15 mouse cellular contexts compared by ENCODE assay signal in the genomic region with DNA sequence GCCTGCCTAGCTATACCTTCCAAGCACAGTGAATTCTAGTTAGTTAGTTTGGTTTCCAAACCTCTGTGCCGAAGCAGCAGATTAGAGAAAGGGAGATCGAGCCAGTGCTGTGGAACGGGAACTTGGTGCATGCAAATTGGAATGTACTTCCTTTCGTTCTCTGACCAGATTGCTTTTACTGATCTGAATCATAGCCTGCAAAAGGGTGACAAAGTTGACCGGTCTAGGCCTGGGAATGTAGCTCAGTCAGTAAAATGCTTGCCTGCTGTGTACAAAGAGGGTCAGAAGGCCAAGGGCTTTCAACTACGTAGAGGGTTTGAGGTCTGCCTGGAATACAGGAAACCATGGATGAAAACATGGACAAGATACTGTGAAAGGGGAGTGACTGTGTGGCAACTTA. TPM values are rescaled to one million over a fixed set of nuclear protein-coding genes. Genes with fewer than 3 reads are reported as not detected.
DNase-seq lines count a peak whose midpoint lies in the region; ATAC-seq and TF ChIP-seq lines count a peak whose summit lies in the region.
"Had no signal": no experiment of that assay in that cellular context is flagged by ENCODE, and none has a peak within 500 bp of the region (broad histone marks: within the 10 kb centered on the region; RNA-seq: fewer than 3 reads in every experiment).

No protein-coding gene starts in this region.

- no peak for ATAC-seq in kidney, embryonic 14.5 days (ENCODE audit: low FRiP score, low TSS enrichment)
- peak; percentile 40; the same call in 1 of the 2 replicates for ATAC-seq in liver, postnatal 0 days

- 17% methylated on average over 6 of the region's 6 CpGs for WGBS in kidney, adult 2 months
- 59% methylated on average over 6 of the region's 6 CpGs for WGBS in kidney, embryonic 14.5 days
- WGBS in liver, postnatal 0 days (ENCODE audit: insufficient replicate concordance), result 17% methylated on average over 6 of the region's 6 CpGs

- peak overlapping the region; percentile 10; the same call in 1 of the 2 replicates for H3K27ac ChIP-seq in kidney, adult 2 months (ENCODE audit: insufficient read depth, low read depth, low read length)
- no peak overlapping the region for H3K27ac ChIP-seq in kidney, embryonic 14.5 days (ENCODE audit: low read depth, low read length)
- H3K27ac ChIP-seq in liver, postnatal 0 days (ENCODE audit: low read depth), result peak overlapping the region; percentile 34; the same call in 1 of the 2 replicates
- H3K27ac ChIP-seq: embryonic facial prominence, embryonic 12.5 days; heart, embryonic 10.5 days; midbrain, embryonic 10.5 days had no signal

- no peak overlapping the region for H3K4me2 ChIP-seq in kidney, embryonic 14.5 days (replicated peaks; ENCODE audit: low read depth, low read length)
- H3K4me2 ChIP-seq in liver, postnatal 0 days (ENCODE audit: low read depth, low read length), result peak overlapping the region; percentile 1; the same call in 1 of the 2 replicates
- H3K4me2 ChIP-seq: embryonic facial prominence, embryonic 12.5 days had no signal

- DNase-seq in kidney, adult 2 months, result peak; percentile 31
- peak; percentile 40 for DNase-seq in urinary bladder, postnatal 14 days (ENCODE audit: low spot score)
- DNase-seq in urinary bladder, postnatal 10 days (ENCODE audit: low spot score), result no peak
- DNase-seq in liver, postnatal 0 days, result no peak
- DNase-seq in yolk sac, embryonic 10.5 days (ENCODE audit: low spot score), result peak; percentile 61
- no peak for DNase-seq in heart, postnatal 4 days
- DNase-seq in left cerebral cortex, adult 9 months (ENCODE audit: low spot score in 2 of 2), result no peak
- DNase-seq: cerebellum, adult 11-12 months; gastrocnemius, postnatal 10 days; heart, postnatal 14 days; retina, postnatal 1 day had no signal

- no peak for TF ChIP-seq EP300 in liver, postnatal 0 days (IDR thresholded peaks at IDR 0.05; ENCODE audit: low read depth)

- peaks cover 17% of the 10 kb centered on the region for H3K4me1 ChIP-seq in kidney, adult 2 months (ENCODE audit: control insufficient read depth, insufficient read depth, low read length)
- peaks cover 15% of the 10 kb centered on the region for H3K4me1 ChIP-seq in kidney, embryonic 14.5 days (ENCODE audit: control insufficient read depth, insufficient read depth, low read length)
- peaks cover 6% of the 10 kb centered on the region; the same call in 1 of the 2 replicates for H3K4me1 ChIP-seq in liver, postnatal 0 days (ENCODE audit: insufficient read depth)
- H3K4me1 ChIP-seq: embryonic facial prominence, embryonic 12.5 days; heart, embryonic 10.5 days had no signal

- H3K9ac ChIP-seq in kidney, embryonic 14.5 days (ENCODE audit: low read depth, low read length), result no peak overlapping the region
- no peak overlapping the region for H3K9ac ChIP-seq in liver, postnatal 0 days (replicated peaks)
- H3K9ac ChIP-seq: embryonic facial prominence, embryonic 12.5 days had no signal

- H3K36me3 ChIP-seq in kidney, adult 2 months (ENCODE audit: control insufficient read depth, insufficient read depth, low read length), result no peaks in the 10 kb centered on the region
- no peaks in the 10 kb centered on the region for H3K36me3 ChIP-seq in kidney, embryonic 14.5 days (ENCODE audit: control insufficient read depth, insufficient read depth, low read length)
- no peaks in the 10 kb centered on the region for H3K36me3 ChIP-seq in liver, postnatal 0 days (replicated peaks; ENCODE audit: insufficient read depth, low read length)
- H3K36me3 ChIP-seq: embryonic facial prominence, embryonic 12.5 days; heart, embryonic 10.5 days; midbrain, embryonic 10.5 days had no signal

- TF ChIP-seq CTCF in kidney, adult 2 months (conservative IDR thresholded peaks at IDR 0.05; ENCODE audit: insufficient read depth, insufficient read length, low read depth, low read length), result no peak
- no peak for TF ChIP-seq CTCF in liver, postnatal 0 days (IDR thresholded peaks at IDR 0.05; ENCODE audit: low read depth)

- H3K9me3 ChIP-seq in kidney, embryonic 14.5 days (ENCODE audit: control insufficient read depth, low read length), result no peaks in the 10 kb centered on the region
- no peaks in the 10 kb centered on the region for H3K9me3 ChIP-seq in liver, postnatal 0 days (ENCODE audit: low read length)
- H3K9me3 ChIP-seq: embryonic facial prominence, embryonic 12.5 days; heart, embryonic 10.5 days; midbrain, embryonic 10.5 days had no signal

- H3K4me3 ChIP-seq in kidney, adult 2 months (ENCODE audit: insufficient read depth, low read depth, low read length), result no peak overlapping the region
- no peak overlapping the region for H3K4me3 ChIP-seq in kidney, embryonic 14.5 days (ENCODE audit: low read length)
- no peak overlapping the region for H3K4me3 ChIP-seq in liver, postnatal 0 days (ENCODE audit: low read depth, low read length)
- H3K4me3 ChIP-seq: embryonic facial prominence, embryonic 12.5 days; heart, embryonic 10.5 days; midbrain, embryonic 10.5 days had no signal

- no peaks in the 10 kb centered on the region for H3K27me3 ChIP-seq in kidney, adult 2 months (replicated peaks; ENCODE audit: control insufficient read depth, insufficient read depth, low read length)
- H3K27me3 ChIP-seq in kidney, embryonic 14.5 days (ENCODE audit: control insufficient read depth, insufficient read depth, low read length), result no peaks in the 10 kb centered on the region
- H3K27me3 ChIP-seq in liver, postnatal 0 days (ENCODE audit: insufficient read depth, low read length), result no peaks in the 10 kb centered on the region
- H3K27me3 ChIP-seq: embryonic facial prominence, embryonic 12.5 days had no signal

- TF ChIP-seq POLR2A in kidney, adult 2 months (IDR thresholded peaks at IDR 0.05; ENCODE audit: low read depth, low read length), result no peak

RNA-seq across cellular contexts. Expression of gene Cd2ap, which starts 35.7 kb away (rescaled TPM):
- 14.6 and 19.1 TPM in 2 replicates for polyA plus RNA-seq in kidney, adult 2 months (2012; rRNA removed)
- 39.5 and 60.5 TPM in 2 replicates for polyA plus RNA-seq in kidney, embryonic 14.5 days (2014; fragmentation: Nextera tagmentation; extraction: Ambion mirVana)
- 8.9 and 9.2 TPM in 2 replicates for polyA plus RNA-seq in liver, postnatal 0 days (2015; fragmentation: Nextera tagmentation; extraction: Ambion mirVana)
- total RNA-seq in heart, postnatal 4 days (2021), result 10 to 100 TPM; 36.3 to 39.1 TPM

Comparison
In these comparisons a context has a peak if more than half of its experiments do, and no peak if none do; other contexts are left out.
1. DNase-seq: peak in kidney, adult 2 months (single experiment), urinary bladder, postnatal 14 days (single experiment) and yolk sac, embryonic 10.5 days (single experiment); none in urinary bladder, postnatal 10 days (single experiment), liver, postnatal 0 days (single experiment), heart, postnatal 4 days (single experiment) and left cerebral cortex, adult 9 months (0 of 2).